Mouse (Mus musculus) brain, embryonic 14.5 days (tissue): Measurements from ENCODE around the gene Slc25a42.

Experiments
- CTCF ChIP-seq: fragments of 200-500 bp; IDR thresholded peaks from 2 replicates; pipeline ENCODE4 v1.5.1; 2012; ENCODE audit warnings: inconsistent platforms, mild to moderate bottlenecking, moderate library complexity, borderline replicate concordance; ENCODE audit not compliant: insufficient read depth, insufficient read length; ENCODE audit errors: extremely low read depth
- POLR2A ChIP-seq: fragments of 200-500 bp; IDR thresholded peaks from 2 replicates; pipeline ENCODE4 v1.6.1; 2012; ENCODE audit warnings: mild to moderate bottlenecking, inconsistent platforms, borderline replicate concordance; ENCODE audit not compliant: poor library complexity, insufficient read depth, insufficient read length, severe bottlenecking; ENCODE audit errors: extremely low read depth

GRCm38 (mm10) chr8:70194191-70194590 is 17.9 kb downstream of the Slc25a42 start:
- TF ChIP-seq CTCF: no peak
- TF ChIP-seq POLR2A: no peak
